Mouse (Mus musculus): ENCODE data around the gene Caskin1.
A peak's percentile ranks its signal among the peaks of the same experiment; 100 is the strongest.
"Not testable (repeated sequence)": the region's sequence is repeated elsewhere in the genome, so short reads cannot be mapped to it uniquely, and the experiment has no call there.

Caskin1 gene

GRCm38 (mm10) chr17:24488186-24488661 lies at the start of gene Caskin1:
Gene Caskin1 (plus strand): TSS chr17:24488601.
- peak; percentile 29 for DNase-seq

DNA sequence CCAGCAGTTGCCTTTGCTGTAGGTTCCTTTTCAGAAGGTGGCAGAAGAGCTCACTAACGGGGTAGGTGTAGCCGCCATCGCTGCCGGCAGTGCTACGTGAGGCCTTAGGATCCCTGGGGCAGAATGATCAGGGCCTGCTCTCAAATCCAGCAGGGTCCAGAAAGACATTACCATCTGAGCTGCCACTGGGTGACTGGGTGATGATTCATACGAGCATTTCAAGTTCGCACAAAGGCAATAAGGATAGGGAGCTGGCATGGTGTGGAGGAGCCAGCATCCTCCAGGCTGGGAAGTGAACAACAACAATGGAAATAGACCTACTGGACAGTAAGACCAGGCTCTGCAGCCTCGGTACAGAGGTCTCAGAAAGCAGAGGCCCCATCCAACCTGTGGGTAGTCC lies 48.0 kb upstream of the Caskin1 start:
- DNase-seq: no peak

DNA sequence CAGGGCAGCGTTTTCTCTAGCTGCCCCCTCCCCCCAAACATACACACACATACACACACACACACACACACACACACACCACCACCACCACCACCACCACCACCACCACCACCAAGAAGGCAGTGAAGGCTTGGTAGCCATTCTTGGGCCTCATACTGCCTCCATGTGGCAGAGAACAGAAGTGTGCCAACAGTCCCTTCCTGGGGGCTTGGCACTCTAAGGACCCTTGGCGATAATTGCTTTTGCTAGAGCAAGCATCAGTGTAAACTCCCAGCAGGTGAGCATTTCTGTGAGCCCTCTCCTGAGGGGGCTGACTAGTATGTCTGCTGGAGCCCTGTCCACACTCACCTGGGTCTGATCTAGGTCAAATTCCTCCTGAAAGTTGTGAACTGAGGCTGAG lies 47.3 kb upstream of the Caskin1 start:
- no peak for DNase-seq

DNA sequence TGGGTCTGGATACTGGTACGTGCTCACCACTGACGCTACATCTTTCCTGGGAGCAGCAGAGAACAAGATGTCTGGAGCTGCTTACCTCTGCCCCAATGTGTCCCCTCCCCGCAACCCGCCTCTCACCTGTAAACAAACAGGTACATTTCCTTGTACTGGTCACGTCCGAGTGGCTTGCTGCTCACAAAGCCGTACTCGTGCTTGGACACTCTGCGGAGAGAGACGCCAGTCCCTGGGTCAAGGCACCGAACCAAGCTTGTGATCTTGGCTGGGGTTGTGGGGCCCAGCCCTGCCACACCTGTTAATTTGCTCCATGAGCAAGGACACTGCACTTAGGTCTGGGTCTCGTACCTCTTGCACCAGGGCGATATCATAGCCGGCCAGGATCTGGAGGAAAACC lies 46.3 kb upstream of the Caskin1 start:
- DNase-seq: no peak

- no peak for DNase-seq
These were observed 45.7 kb upstream of the Caskin1 start, which contains the start of gene Dnase1l2 for GRCm38 (mm10) chr17:24442632-24443155. Gene Dnase1l2 (minus strand): TSS chr17:24443105.

GRCm38 (mm10) chr17:24443409-24443808 lies 45.0 kb upstream of the Caskin1 start:
- DNase-seq: no peak

DNA sequence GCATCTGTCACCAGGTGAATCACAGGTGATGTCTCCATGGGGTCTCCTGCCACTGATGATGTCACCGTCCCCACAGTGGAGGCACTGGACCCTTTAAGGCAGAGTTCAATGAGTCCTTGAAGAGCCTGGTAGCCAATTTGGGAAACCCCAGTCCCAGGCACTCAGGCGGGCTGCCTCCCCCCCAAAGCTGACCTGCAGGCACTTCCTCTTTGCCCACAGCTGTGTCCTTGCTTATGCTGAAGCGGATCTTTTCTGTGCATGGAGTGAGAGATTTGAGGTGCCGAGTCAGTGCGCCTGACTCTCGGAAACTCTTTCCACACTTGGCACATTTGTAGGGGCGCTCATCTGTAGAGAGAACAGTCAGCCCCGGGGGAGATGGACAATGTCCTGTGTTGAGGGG lies 41.8 kb upstream of the Caskin1 start:
- no peak for DNase-seq

GRCm38 (mm10) chr17:24449507-24449906 lies 38.9 kb upstream of the Caskin1 start:
- no peak for DNase-seq

- no peak for DNase-seq
These were observed 37.2 kb upstream of the Caskin1 start for GRCm38 (mm10) chr17:24451220-24451619.

DNA sequence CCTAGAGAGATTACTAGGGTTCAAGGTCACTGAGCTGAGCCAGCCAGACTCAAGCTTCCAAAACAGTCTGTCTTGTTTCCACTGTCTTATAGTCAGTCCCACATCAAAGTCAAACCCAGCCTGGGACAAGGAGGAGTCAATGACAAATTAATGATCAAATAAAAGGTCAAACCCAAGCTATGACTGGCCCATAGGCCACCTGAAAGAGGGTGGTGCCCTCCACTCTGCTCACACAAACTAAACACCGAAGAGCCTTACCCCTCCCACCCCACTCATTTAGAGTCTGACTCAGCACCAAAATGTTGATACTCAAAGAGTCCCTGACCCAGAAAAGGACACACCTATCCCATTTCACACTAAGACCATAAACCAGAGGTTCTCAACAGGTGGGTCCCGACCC lies 35.0 kb upstream of the Caskin1 start:
- DNase-seq: no peak

- DNase-seq: no peak
These were observed 34.1 kb upstream of the Caskin1 start for GRCm38 (mm10) chr17:24454218-24454755.

DNA sequence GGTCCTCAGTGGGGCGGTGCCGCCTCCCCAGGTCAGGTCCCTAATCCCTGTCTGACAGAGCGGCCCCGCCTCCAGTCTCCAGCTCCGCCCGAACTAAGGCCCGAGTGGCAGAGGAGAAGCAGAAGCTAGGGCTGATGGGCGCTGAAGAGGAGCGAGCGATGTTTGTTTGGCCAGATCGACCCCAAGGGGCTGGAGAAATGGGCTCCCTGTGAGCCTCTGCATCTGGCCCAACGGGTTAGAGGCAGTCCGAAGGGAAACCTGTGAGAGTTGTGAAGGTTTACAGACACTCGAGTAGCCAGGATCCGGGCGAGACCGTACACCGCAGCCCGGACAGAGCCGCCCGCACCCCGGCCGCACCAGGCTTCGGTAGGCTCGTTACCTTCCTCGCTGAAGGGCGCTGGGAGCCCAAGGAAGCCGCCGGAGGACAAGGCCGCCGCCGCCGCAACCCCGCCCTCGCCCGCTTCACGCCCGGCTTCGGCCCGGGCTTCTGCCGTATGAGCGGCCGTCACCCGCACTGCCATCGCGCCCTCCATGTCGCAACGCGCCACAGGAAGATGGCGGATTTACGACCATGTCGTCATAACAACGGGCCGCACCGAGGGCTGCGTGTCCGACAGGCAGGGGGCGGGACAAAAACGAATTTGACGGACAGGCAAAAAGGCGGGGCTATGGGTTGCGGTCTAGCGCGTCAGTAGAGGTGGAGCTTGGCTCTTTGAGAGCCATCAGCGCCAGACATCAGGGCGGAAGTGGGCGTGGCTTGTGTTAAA lies 33.5 kb upstream of the Caskin1 start:
- DNase-seq: peak; percentile 100

- DNase-seq: not testable (repeated sequence)
These were observed 32.7 kb upstream of the Caskin1 start for GRCm38 (mm10) chr17:24455523-24456206.

DNA sequence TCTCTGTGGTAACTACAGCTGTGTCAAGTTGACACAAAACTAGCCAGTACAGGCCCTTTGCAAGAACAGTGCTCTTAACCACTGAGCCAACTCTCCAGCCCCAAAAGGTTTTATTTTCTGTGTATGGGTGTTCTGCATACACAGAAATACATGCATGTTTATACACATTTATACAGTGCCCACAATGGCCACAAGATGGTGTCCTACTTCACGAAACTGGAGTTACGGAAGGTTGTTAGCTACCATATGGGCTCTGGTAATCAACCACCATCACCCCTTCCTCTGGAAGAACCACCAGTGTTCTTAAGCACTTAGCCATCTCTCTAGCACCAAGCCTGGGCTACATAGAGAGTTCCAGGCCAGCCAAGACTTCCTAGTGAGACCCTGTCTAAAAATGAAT lies 26.8 kb upstream of the Caskin1 start:
- peak; percentile 45 for DNase-seq

DNA sequence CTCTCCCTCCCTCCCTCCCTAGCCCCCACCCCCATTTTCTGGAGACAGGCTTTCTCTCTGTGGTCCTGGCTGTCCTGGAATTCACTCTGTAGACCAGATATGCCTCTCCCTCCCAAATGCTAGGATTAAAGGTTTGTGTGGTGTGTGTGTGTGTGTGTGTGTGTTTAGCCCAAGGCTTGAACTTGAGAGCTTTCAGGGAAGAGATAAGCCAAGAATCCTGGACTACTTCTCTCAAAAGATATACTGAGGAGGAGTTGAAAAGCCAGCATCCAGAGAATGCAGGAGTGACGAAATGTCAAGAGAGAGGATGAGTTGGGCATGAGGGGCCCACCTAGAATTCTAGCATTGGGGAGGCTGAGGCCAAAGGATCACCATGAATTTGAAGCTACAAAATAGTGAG lies 25.5 kb upstream of the Caskin1 start:
- DNase-seq: no peak

DNA sequence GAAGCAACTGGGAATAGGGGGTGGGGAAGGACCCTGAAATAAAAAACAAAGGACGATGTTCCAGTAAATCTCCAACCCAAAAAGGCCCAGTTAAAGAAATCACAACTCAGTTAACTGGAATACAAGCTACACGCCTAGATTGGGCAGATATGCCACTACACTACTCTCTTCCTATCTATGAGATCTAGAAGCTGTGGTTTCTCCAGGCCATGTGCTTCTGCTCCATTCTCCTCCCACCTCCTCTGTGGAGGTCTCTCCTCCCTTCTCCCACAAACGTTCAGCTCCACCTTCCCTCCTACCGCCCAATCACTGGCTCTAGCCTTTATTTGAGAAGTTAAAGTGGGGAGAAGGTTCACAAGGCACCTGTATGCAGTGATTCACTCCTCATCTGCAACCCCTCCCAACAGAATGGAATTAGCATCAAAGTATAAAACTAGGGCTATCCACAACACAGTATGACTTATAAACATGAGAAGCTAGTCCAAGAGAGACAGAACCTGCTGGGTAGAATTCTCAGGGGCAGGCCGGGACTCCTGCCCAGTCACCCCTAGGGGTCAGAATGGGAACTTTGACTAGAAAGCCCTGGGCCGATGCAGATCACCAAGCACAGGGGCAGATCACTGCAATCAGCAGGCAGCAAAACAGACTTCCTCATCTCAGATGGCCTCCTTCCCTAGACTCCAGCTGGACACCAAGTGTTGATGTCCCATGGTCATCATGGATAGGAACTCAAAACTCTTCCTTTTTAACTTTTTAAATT lies 24.8 kb upstream of the Caskin1 start:
- no peak for DNase-seq

DNA sequence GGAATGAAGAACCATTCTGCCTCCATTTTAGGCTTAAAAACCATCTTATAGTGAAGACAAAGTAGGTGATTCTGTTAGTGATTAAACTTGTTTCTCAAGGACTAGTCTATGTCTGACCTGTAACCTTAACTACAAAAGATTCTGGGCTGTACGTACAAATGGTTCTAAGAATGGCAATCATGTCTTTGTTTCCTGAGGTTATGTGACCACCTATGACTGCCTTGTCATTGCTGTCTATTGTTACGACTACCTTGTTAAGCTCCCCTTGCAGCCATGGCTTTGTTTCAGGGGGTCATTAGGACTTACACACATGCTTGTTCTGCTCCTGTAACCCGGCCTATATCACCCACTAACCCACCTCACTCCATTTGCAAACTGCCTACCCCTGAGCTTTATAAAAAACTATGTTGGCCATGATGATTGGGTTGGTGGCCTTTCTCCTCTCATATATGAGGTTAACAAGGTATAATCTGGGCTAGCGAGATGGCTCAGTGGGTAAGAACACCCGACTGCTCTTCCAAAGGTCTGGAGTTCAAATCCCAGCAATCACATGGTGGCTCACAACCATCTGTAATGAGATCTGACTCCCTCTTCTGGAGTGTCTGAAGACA lies 19.7 kb upstream of the Caskin1 start:
- no peak for DNase-seq

DNA sequence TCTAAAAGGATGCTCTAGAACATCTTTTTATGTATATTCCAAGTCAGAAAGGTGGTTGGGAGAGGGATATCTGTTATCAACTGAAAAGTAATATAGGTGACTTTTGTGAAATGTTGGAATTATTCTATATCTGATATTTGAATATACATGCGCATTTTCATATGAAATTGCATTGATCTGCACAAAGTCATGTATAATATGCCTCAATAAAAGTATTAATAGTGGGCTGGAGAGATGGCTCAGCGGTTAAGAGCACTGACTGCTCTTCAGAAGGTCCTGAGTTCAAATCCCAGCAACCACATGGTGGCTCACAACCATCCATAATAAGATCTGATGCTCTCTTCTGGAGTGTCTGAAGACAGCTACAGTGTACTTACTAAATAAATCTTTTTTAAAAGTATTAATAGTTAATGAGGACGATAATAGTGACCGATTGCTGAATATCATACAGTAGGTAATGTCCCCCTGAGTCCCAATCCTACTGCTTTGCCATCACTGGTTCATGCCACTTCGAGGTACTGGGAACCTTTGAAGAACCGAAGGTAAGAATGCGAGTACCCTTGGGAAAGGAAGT lies 19.0 kb upstream of the Caskin1 start:
- DNase-seq: no peak

- peak; percentile 99 for DNase-seq
These were observed 18.3 kb upstream of the Caskin1 start, which contains the start of the genes E4f1 and Pgp for GRCm38 (mm10) chr17:24469910-24470602. Gene E4f1 (minus strand): TSS chr17:24470313. Gene Pgp (plus strand): TSS chr17:24470392.

DNA sequence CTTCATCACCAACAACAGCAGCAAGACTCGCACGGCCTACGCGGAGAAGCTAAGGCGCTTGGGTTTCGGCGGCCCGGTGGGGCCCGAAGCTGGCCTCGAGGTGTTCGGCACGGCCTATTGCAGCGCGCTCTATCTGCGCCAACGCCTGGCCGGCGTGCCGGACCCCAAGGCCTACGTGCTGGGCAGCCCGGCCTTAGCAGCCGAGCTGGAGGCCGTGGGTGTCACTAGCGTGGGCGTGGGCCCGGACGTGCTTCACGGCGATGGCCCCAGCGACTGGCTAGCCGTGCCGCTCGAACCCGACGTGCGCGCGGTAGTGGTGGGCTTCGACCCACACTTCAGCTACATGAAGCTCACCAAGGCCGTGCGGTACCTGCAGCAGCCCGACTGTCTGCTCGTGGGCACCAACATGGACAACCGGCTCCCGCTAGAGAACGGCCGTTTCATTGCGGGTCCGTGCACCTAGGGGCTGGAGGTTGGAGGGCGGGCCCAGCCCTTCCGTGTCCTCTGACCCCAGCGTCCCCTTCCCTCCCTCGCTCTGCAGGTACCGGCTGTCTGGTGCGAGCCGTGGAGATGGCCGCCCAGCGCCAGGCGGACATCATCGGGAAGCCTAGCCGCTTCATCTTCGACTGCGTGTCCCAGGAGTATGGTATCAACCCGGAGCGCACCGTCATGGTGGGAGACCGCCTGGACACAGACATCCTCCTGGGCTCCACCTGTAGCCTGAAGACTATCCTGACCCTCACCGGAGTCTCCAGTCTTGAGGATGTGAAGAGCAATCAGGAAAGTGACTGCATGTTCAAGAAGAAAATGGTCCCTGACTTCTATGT lies 17.5 kb upstream of the Caskin1 start:
- peak; percentile 30 for DNase-seq

Data from lung, postnatal 14 days (tissue).